Mouse (Mus musculus): ENCODE data around the gene Olfr685. TPM values are rescaled to one million over a fixed set of nuclear protein-coding genes. Genes with fewer than 3 reads are reported as not detected.

The Olfr685 gene
- polyA plus RNA-seq (2014; fragmentation: Illumina TruSeq; extraction: RNeasy Lipid Tissue Mini Kit (QIAGEN cat#74804)), result not detected

DNA sequence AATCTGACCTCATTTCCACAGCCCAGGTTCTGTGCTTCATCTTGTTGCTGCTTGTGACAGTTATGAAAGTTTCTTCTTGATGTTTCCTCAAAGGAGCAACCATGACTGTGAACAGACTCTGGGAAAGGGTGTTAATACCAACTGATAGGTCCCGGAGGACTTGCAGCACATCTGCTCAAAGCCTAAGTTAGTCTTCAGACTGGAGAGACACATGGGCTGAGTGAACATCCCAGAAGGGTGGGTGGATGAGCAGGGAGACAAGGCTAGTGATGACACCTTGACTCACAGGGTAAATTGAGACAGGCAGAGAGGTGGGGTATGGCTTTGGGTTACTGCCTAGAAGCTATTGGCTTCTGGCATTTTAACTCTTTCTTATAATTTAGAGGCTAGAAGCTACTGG is at the start of gene Olfr685:
Olfr685 (minus strand) TSS at position 101 of the 400 bp plus-strand sequence.

DNA sequence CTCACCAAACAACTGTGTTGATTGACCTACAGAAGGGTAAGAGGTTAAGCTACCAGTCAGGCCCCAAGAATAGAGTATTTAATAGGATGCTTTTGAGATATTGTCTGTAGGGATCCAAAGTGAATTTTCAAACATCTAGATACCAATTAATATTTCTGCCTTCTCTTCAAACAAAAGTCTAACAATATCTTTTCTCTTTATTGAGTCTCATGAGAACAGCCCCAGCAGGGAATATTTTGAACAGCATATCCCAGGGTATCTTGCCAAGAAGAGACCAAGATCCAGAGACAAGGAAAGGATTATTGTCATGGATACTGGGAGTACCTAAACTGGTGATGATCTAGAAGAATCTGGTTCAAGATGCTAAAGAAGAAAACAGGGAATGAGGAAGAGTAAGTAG is 21.6 kb upstream of the Olfr685 start, which contains the start of gene Olfr686:
Olfr686 (minus strand) TSS at position 101 of the 400 bp plus-strand sequence.

DNA sequence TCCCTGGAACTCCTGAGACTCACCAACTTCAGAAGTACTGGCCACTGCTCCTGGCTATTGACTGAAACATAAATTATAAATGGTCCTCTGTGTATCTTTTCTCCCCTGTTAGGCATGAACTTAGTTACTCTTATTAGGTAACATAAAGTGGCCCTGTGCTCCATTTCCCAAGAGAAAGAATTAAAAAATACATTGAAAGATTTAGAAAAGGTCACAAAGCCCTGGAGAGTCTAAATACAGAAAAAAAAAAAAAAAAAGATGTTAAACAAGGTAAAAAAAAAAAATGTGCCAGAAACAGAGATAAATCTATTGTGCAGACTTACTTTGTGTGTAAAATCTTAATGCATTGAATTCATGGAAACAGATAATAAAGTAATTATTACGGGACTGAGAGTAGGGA is 22.3 kb downstream of the Olfr685 start, which contains the start of gene Olfr684:
Olfr684 (minus strand) TSS at position 101 of the 400 bp plus-strand sequence.

DNA sequence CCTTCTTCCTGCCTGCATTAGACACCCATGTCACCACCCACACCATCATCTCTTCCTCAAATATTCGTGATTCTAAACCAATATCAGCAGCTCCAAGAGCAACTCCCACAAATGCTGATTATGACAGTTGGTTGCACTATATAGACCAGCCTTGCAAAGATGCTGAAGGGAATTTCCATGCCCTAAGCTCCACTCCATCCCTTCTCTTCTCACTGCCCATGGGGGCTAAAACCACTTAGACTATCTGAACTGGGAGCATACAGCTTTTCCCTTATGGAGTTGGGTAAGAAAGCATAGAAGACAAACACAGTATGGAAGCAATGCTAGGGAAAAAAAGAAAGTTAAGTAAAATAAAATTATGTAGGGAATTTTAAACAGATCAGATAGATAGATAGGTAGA is 38.9 kb downstream of the Olfr685 start, which contains the start of gene Olfr683:
Olfr683 (minus strand) TSS at position 101 of the 400 bp plus-strand sequence.

Other genes with a start within 250 kb of the Olfr685 start
- not detected for gene Olfr670, start 223.4 kb downstream of the Olfr685 start, polyA plus RNA-seq (2014; fragmentation: Illumina TruSeq; extraction: RNeasy Lipid Tissue Mini Kit (QIAGEN cat#74804))
- not detected for gene Olfr671, start 206.9 kb downstream of the Olfr685 start, polyA plus RNA-seq (2014; fragmentation: Illumina TruSeq; extraction: RNeasy Lipid Tissue Mini Kit (QIAGEN cat#74804))
- not detected for gene Olfr672, start 184.0 kb downstream of the Olfr685 start, polyA plus RNA-seq (2014; fragmentation: Illumina TruSeq; extraction: RNeasy Lipid Tissue Mini Kit (QIAGEN cat#74804))
- gene Olfr675, start 157.6 kb downstream of the Olfr685 start, polyA plus RNA-seq (2014; fragmentation: Illumina TruSeq; extraction: RNeasy Lipid Tissue Mini Kit (QIAGEN cat#74804)), result not detected
- gene Olfr676, start 153.3 kb downstream of the Olfr685 start, polyA plus RNA-seq (2014; fragmentation: Illumina TruSeq; extraction: RNeasy Lipid Tissue Mini Kit (QIAGEN cat#74804)), result not detected
- gene Olfr677, start 134.6 kb downstream of the Olfr685 start, polyA plus RNA-seq (2014; fragmentation: Illumina TruSeq; extraction: RNeasy Lipid Tissue Mini Kit (QIAGEN cat#74804)), result not detected
- gene Olfr678, start 121.5 kb downstream of the Olfr685 start, polyA plus RNA-seq (2014; fragmentation: Illumina TruSeq; extraction: RNeasy Lipid Tissue Mini Kit (QIAGEN cat#74804)), result not detected
- not detected for gene Olfr679, start 104.8 kb downstream of the Olfr685 start, polyA plus RNA-seq (2014; fragmentation: Illumina TruSeq; extraction: RNeasy Lipid Tissue Mini Kit (QIAGEN cat#74804))
- not detected for gene Olfr680-ps1, start 93.2 kb downstream of the Olfr685 start, polyA plus RNA-seq (2014; fragmentation: Illumina TruSeq; extraction: RNeasy Lipid Tissue Mini Kit (QIAGEN cat#74804))
- not detected for gene Olfr681, start 69.2 kb downstream of the Olfr685 start, polyA plus RNA-seq (2014; fragmentation: Illumina TruSeq; extraction: RNeasy Lipid Tissue Mini Kit (QIAGEN cat#74804))
- gene Olfr683, start 39.0 kb downstream of the Olfr685 start, polyA plus RNA-seq (2014; fragmentation: Illumina TruSeq; extraction: RNeasy Lipid Tissue Mini Kit (QIAGEN cat#74804)), result not detected
- gene Olfr684, start 22.4 kb downstream of the Olfr685 start, polyA plus RNA-seq (2014; fragmentation: Illumina TruSeq; extraction: RNeasy Lipid Tissue Mini Kit (QIAGEN cat#74804)), result not detected
- gene Olfr686, start 21.5 kb upstream of the Olfr685 start, polyA plus RNA-seq (2014; fragmentation: Illumina TruSeq; extraction: RNeasy Lipid Tissue Mini Kit (QIAGEN cat#74804)), result not detected
- gene Olfr688, start 102.1 kb upstream of the Olfr685 start, polyA plus RNA-seq (2014; fragmentation: Illumina TruSeq; extraction: RNeasy Lipid Tissue Mini Kit (QIAGEN cat#74804)), result not detected
- gene Olfr689, start 125.2 kb upstream of the Olfr685 start, polyA plus RNA-seq (2014; fragmentation: Illumina TruSeq; extraction: RNeasy Lipid Tissue Mini Kit (QIAGEN cat#74804)), result not detected
- gene Olfr690, start 148.1 kb upstream of the Olfr685 start, polyA plus RNA-seq (2014; fragmentation: Illumina TruSeq; extraction: RNeasy Lipid Tissue Mini Kit (QIAGEN cat#74804)), result not detected
- not detected for gene Olfr691, start 156.3 kb upstream of the Olfr685 start, polyA plus RNA-seq (2014; fragmentation: Illumina TruSeq; extraction: RNeasy Lipid Tissue Mini Kit (QIAGEN cat#74804))
- not detected for gene Olfr692, start 182.2 kb upstream of the Olfr685 start, polyA plus RNA-seq (2014; fragmentation: Illumina TruSeq; extraction: RNeasy Lipid Tissue Mini Kit (QIAGEN cat#74804))
- not detected for gene Gm5901, start 189.0 kb upstream of the Olfr685 start, polyA plus RNA-seq (2014; fragmentation: Illumina TruSeq; extraction: RNeasy Lipid Tissue Mini Kit (QIAGEN cat#74804))
- gene Fam160a2, start 214.0 kb upstream of the Olfr685 start, polyA plus RNA-seq (2014; fragmentation: Illumina TruSeq; extraction: RNeasy Lipid Tissue Mini Kit (QIAGEN cat#74804)), result 20.0 TPM
- gene Cnga4, start 218.6 kb upstream of the Olfr685 start, polyA plus RNA-seq (2014; fragmentation: Illumina TruSeq; extraction: RNeasy Lipid Tissue Mini Kit (QIAGEN cat#74804)), result not detected
- 0.29 TPM for gene Cckbr, start 239.7 kb upstream of the Olfr685 start, polyA plus RNA-seq (2014; fragmentation: Illumina TruSeq; extraction: RNeasy Lipid Tissue Mini Kit (QIAGEN cat#74804))